Mouse (Mus musculus) right cerebral cortex, postnatal 36 days (tissue): ENCODE measurements around the gene Tsc22d1.
A peak's percentile ranks its signal among the peaks of the same experiment; 100 is the strongest.

Experiments
- DNase-seq, 2 experiments: peaks; one replicate each; pipeline ENCODE4 v3.0.0; 2022; ENCODE audit warnings: low spot score in 2 of 2, mixed read lengths in 1 of 2

Gene Tsc22d1

GRCm38 (mm10) chr14:76414862-76415780 lies at the start of gene Tsc22d1:
TSS of gene Tsc22d1 (plus strand) at chr14:76414961.
- peak in 1 of 2 experiments; percentile 13 for DNase-seq

DNA sequence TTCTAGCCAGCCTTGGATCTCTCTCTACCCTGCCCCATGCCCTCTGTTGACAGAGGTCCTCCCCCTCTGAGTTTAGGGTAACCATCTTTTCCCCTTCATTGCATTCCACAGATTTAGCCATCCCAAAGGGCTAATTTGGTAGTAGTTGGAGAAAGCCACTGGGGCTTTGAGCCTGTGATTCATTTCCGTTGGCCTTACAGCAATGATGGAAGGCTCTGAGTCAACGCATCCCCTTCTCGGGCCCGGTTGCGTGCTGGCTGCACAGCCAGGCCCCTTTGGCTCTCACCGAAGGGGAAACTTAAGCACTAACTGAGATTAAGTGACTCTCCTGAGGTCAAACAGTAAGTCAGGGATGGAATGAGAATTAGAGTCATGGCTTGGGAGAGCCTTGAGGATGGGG lies 41.1 kb upstream of the Tsc22d1 start:
- no peak for DNase-seq

DNA sequence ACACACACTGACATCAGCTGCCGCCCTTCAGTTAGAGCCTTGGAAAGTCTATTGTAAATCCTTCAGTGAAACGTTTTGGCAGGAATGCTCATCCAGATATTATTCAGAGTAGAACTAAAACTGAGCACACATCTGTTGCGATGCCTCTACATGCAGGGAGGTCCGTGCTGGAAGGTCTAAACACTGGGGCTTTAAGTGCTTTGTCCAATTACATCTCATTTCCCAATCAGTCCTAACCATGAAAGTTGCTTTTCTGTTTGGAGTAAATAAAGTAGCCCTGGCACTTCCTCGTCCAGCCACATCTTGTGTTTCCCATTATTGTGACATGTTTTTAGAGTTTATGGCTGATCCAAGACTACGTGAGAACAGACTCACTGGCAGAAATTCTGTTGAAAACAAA lies 40.2 kb upstream of the Tsc22d1 start:
- no peak for DNase-seq

DNA sequence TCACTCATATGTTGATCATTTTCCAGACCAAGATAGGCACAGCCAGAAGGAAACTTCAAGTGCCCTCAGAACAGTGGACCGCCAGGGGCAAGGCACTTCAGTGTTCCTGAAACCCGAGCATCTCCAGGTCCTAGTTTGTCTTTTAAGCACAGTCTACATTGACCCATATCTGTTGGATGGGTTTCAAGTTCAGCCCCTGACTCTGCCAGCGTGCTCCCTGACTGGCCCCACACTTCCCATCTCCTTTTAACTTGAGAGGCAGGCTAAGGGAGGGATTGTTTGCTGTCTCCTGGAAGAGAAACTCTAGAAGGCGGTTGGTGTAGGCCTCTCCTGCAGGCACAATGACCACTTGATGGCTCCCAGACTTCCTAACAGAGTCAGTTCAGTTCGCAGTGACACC lies 38.2 kb upstream of the Tsc22d1 start:
- DNase-seq, result no peak

DNA sequence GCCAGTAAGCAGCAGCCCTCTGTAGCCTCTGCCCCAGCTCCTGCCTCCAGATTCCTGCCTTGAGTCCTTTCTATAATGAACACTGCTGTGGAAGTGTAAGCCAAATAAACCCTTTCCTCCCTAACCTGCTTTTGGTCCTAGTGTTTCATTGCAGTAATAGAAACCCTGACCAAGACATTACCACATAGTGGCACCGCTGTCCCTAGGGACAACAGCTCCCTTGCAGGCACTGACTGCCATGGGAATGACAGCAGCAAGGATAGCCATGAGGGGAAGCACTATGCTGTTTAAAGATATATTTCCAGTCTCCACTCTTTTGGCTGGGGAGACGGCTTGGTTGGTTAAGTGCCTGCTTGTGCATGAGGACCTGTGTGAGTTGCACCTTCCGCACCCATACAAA lies 35.4 kb upstream of the Tsc22d1 start:
- no peak for DNase-seq

DNA sequence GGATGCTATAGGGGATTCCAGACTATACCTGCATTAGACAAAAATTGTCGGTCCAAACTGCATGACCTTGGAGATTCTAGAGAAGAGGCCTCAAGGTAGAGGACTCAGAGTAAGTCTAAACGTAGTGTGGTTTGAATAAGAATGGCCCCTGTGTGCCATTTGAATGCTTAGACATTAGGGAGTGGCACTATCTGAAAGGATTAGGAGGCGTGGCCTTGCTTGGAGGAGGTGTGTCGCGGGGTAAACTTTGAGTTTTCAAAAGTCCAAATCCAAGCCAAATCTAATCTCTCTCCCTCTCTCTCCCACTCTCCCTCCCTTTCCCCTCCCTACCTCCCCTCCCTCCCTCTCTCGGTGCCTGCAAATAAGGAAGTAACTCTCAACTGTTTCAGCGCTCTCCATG lies 26.7 kb upstream of the Tsc22d1 start:
- no peak for DNase-seq

- no peak for DNase-seq
These were observed 16.5 kb upstream of the Tsc22d1 start for GRCm38 (mm10) chr14:76398251-76398650.

DNA sequence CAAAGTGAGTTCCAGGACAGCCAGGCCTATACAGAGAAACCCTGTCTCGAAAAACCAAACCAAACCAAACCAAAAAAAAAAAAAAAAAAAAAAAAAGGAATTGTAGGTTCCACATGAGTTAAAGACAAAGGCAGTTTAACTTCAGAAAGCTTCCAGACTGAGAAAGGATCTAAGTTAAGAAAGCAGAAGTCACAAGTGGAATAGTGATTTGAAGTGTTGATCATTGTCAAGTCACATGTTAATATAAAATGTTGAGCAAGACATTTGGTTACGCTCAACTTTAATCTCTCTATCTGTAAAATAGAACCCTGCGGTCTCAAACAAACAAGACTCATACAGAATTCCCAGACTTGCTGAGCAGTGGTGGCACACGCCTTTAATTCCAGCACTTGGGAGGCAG lies 12.2 kb upstream of the Tsc22d1 start:
- no peak for DNase-seq

GRCm38 (mm10) chr14:76409111-76409510 lies 5.7 kb upstream of the Tsc22d1 start:
- DNase-seq, result no peak

DNA sequence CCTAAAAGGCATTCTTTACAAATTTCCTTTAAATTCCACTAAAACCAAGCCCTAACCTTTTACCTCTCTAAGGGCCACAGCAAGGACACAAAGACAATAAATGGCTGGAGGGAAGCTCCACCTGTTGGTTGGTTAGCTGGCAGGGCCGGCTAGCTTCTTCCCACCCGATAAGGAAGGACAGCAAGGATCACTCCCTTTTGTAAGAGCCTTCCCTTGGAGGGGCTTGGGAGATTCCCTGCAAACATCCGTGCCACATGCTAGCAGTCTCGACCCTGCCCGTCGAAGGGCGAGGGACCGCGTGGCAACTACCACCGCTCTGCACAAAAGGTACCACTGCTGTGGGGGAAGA lies 1.0 kb upstream of the Tsc22d1 start:
- DNase-seq, result no peak

DNA sequence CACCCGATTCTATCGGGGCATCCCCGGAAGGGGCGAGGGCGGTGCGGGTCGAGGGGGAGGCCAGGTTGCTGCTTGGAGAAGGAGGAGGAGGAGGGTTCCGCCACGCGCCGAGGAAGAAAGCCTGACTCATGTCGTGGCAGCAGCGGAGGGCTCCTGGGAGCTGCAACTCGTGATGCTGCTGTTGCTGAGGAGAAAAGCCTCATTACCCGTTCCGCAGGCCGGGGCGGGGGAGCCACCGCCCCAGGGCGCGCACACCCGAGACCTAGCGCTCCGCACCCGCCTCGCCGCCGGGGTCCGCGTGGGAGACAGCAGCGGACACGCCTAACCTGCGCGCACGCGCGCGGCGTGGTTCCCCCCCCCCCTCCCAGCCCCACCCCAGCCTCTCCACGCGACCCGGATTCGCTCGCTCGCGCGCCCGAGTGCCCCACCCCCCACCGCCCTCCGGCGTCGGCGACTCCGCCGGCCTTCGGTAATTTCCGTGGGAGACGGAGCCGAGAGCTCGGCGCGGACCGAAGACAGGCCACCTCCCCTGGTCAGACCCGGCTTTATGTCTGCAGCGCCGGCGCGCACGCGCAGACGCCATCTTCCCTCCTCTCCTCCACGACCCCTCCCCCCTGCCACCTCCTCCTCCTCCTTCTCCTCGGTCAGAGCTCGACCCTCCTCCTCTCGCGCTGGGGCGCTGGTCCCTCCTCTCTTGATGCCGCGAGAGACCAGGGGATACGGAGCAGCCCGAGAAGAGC lies 469 bp upstream of the Tsc22d1 start:
- DNase-seq, result peak; percentile 95 to 96

DNA sequence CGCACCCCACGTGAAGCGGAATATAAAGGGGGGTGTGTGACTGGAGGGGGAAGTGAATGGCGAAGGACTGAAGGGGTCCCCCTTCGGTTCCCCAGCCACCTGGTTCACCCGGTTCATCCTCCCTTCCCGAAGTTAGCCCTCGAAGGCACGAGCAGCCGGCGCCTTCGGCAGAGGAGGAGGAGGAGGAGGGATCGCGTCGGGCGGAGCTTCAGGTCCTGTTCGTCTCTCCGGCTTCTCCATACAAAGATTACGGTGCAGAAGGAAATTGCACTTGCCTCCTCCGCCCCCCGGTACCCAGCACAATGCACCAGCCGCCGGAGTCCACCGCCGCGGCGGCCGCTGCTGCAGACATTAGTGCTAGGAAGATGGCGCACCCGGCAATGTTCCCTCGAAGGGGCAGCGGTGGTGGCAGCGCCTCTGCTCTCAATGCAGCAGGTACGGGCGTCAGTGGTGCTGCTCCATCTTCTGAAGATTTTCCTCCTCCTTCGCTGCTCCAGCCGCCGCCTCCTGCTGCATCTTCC lies 1.1 kb downstream of the Tsc22d1 start:
- DNase-seq, result peak; percentile 53 to 60

- no peak for DNase-seq
These were observed 1.7 kb downstream of the Tsc22d1 start for GRCm38 (mm10) chr14:76416366-76417040.

DNA sequence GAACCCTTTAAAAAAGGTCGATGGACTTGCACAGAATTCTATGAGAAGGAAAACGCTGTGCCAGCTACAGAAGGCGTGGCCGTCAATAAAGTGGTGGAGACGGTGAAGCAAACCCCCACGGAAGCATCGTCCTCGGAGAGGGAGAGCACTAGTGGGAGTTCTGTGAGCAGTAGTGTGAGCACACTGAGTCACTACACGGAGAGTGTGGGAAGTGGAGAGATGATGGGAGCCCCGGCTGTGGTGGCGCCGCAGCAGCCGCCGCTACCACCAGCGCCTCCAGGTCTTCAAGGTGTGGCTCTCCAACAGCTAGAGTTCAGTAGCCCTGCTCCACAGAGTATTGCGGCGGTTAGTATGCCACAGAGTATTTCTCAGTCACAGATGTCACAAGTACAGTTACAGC lies 2.6 kb downstream of the Tsc22d1 start:
- DNase-seq, result peak in 1 of 2 experiments; percentile 38

GRCm38 (mm10) chr14:76420726-76421125 lies 6.0 kb downstream of the Tsc22d1 start:
- DNase-seq, result no peak

DNA sequence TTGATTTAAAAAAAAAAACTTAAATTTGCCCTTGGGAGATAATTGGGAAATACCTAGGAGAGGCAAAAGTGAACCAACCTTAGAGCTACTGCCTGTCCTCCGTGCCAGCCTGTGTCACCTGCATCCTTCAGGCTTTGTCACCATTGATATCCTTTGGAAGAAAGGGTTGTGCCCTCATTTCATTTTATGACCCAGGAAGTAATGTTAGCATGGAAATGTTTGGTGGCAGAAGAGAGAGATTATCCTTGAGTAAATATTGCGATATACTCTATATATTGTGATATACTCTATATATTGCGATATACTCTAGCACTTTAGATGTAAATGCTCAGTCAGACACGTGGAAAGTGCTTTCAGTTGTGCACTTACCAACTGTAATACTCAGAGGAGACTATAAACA lies 6.4 kb downstream of the Tsc22d1 start:
- DNase-seq, result no peak

- DNase-seq, result no peak
These were observed 10.7 kb downstream of the Tsc22d1 start for GRCm38 (mm10) chr14:76425422-76425821.

DNA sequence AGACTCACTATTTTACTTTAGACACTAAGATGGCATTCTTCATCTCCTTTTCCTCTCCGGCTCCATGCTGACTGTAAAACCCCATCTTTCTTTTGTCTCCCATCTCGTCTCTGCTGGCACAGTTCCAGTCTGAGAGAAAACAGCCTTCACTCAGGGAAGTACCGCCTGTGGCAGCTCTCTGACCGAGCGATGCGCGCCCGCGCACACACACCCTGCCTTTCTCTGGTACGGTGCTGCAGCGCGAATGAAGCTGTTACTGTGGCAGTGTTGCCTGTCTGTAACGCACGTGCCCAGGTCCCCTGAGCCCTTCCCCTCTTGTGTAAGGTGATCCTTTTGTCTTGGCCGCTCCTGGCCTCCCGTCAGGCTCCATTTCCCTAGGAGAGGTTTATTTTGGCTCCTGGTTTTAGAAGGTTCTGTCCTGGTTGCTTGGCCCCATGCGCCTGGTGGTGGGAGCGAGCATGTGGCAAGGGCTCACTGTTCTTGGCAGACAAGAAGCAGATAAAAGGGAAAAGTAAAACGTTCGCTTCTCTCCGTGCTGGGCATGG lies 11.3 kb downstream of the Tsc22d1 start:
- no peak for DNase-seq

DNA sequence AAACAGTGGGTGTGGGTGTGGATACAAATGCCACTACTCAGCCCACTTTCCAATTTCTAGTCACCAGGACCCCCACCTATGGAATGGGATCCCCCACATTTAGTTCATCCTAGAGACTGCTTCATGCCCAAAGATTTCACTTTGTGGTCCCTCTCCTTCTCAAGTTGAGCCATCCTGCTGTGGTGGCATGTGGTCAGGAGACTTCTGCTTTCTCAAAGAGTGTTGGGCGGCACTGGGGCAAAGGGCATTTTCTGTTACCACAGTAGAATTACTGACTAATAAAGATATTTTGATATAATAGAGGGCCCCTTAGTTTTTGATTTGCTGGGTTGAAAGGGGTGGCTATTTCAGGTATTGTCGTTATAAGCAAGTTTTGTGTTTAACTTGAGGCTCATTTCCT lies 14.1 kb downstream of the Tsc22d1 start:
- no peak for DNase-seq

- DNase-seq, result no peak
These were observed 17.2 kb downstream of the Tsc22d1 start for GRCm38 (mm10) chr14:76431918-76432317.

DNA sequence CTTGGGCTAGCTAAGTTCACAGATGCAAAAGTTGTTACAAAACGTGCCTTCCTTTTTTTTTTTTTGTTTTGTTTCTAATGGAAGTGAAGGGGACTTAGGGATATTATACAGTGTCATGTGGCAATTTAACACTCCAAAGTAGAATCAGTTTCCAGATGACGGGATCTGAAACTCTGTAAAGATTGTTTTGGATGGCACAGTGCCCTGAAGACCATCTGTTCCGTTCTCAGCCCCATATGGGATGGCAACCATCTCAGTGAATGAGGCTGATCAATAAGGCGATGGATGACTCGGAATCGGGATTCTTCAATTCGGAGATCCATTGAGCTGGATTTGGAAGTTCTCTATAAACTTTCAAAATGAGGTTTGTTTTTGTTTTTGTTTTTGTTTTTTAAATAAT lies 17.6 kb downstream of the Tsc22d1 start:
- DNase-seq, result no peak

DNA sequence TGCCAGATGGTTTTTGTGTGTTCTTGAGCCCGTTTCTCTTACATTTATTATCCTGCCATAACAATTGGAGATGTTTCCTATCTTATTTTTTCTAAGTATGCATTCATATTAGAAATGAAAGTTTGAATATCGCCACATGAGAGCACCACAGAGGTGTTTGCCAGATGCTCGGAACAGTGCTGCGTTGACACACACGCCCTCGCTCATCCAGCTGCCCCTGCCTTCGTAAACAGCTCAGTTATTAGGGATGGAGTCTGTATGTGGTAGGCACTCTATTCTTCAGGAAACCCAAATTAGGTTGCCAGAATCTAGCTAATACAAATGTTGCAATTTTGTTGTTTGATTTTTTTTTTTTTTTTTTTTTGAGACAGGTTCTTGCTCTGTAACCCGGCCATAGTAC lies 18.1 kb downstream of the Tsc22d1 start:
- no peak for DNase-seq
